ENCODE assay signal across 8 mouse cellular contexts in genomic region chr3:68676831-68677303, GRCm38 (mm10). TPM values are rescaled to one million over a fixed set of nuclear protein-coding genes. Genes with fewer than 3 reads are reported as not detected.
DNase-seq lines count a peak whose midpoint lies in the region; ATAC-seq and TF ChIP-seq lines count a peak whose summit lies in the region.

No protein-coding gene starts in this region.

- H3K27ac ChIP-seq in embryonic fibroblast, embryonic 13.5 days (ENCODE audit: insufficient read depth, low read length) = peak overlapping the region; percentile 58
- H3K27ac ChIP-seq in stomach, embryonic 16.5 days (ENCODE audit: low read length) = peak overlapping the region; percentile 72; the same call in 1 of the 2 replicates

- intact Hi-C loops in heart, postnatal 14 days (cut with DNase I) = no loop called here
- intact Hi-C loops in left cerebral cortex, postnatal 25 days (cut with DNase I) = loop anchor here (2.0 to 5.0 kb wide), 3 partner anchors 26 to 1035 kb away; no protein-coding TSS in a partner anchor

- TF ChIP-seq POLR2A in embryonic fibroblast, embryonic 13.5 days (IDR thresholded peaks at IDR 0.05; ENCODE audit: low read depth, low read length) = no peak

- H3K4me1 ChIP-seq in E14TG2a.4 (replicated peaks; ENCODE audit: low read depth, low read length) = peaks cover 12% of the 10 kb centered on the region; the same call in 1 of the 2 replicates
- H3K4me1 ChIP-seq in embryonic fibroblast, embryonic 13.5 days (ENCODE audit: control insufficient read depth, insufficient read depth, low read length) = peaks cover 2% of the 10 kb centered on the region; the same call in 1 of the 2 replicates
- H3K4me1 ChIP-seq in stomach, embryonic 16.5 days (ENCODE audit: control insufficient read depth, insufficient read depth, low read length) = peaks cover 11% of the 10 kb centered on the region

- H3K36me3 ChIP-seq in E14TG2a.4 (ENCODE audit: insufficient read depth, low read length) = no peaks in the 10 kb centered on the region
- H3K36me3 ChIP-seq in stomach, embryonic 16.5 days (ENCODE audit: control insufficient read depth, insufficient read depth, low read length) = no peaks in the 10 kb centered on the region

- H3K4me3 ChIP-seq in E14TG2a.4 (replicated peaks; ENCODE audit: low read length) = peak overlapping the region; percentile 66
- 0 out of 2 replicates have a peak overlapping the region, but pooled peaks have one; percentile 1 for H3K4me3 ChIP-seq in embryonic fibroblast, embryonic 13.5 days (ENCODE audit: insufficient read depth, low read length)
- H3K4me3 ChIP-seq in stomach, embryonic 16.5 days (replicated peaks; ENCODE audit: low read length) = peak overlapping the region; percentile 36

- 8% methylated on average over 17 of the region's 17 CpGs for WGBS in stomach, embryonic 16.5 days

- peak; percentile 96 for ATAC-seq in megakaryocyte-erythroid progenitor cell, adult 5-6 weeks (replicated peaks; ENCODE audit: low FRiP score, low TSS enrichment, poor library complexity, severe bottlenecking)
- peak; percentile 91 for ATAC-seq in stomach, embryonic 16.5 days (ENCODE audit: insufficient read depth, low FRiP score)

- peak overlapping the region; percentile 62 for H3K4me2 ChIP-seq in stomach, embryonic 16.5 days (ENCODE audit: low read depth, low read length)

- TF ChIP-seq CTCF in E14TG2a.4 (conservative IDR thresholded peaks at IDR 0.05; ENCODE audit: low read length) = no peak
- TF ChIP-seq CTCF in embryonic fibroblast, embryonic 13.5 days (IDR thresholded peaks at IDR 0.05; ENCODE audit: borderline replicate concordance, insufficient read depth, low read length) = no peak

- DNase-seq in B cell, adult 2 months = peak; percentile 70 to 72
- DNase-seq in heart, postnatal 14 days = peak; percentile 24 to 49
- peak; percentile 69 to 97 for DNase-seq in left cerebral cortex, postnatal 25 days (ENCODE audit: low spot score in 2 of 2)
- DNase-seq in cerebellum, postnatal 25 days = no peak

- no peaks in the 10 kb centered on the region for H3K27me3 ChIP-seq in E14TG2a.4 (ENCODE audit: insufficient read depth, low read length)
- no peaks in the 10 kb centered on the region for H3K27me3 ChIP-seq in stomach, embryonic 16.5 days (ENCODE audit: control insufficient read depth, insufficient read depth, low read length)

- H3K9me3 ChIP-seq in E14TG2a.4 (ENCODE audit: low read length) = peaks cover 4% of the 10 kb centered on the region
- no peaks in the 10 kb centered on the region for H3K9me3 ChIP-seq in stomach, embryonic 16.5 days (replicated peaks; ENCODE audit: control insufficient read depth, low read length)

- H3K9ac ChIP-seq in stomach, embryonic 16.5 days (ENCODE audit: low read length) = peak overlapping the region; percentile 52

RNA-seq across cellular contexts. Expression of gene Il12a, which starts 13.6 kb away (rescaled TPM):
- not detected in 2 replicates for polyA plus RNA-seq in embryonic fibroblast, embryonic 13.5 days (2011; ENCODE audit: insufficient read length, low read depth, missing spikeins)
- total RNA-seq in heart, postnatal 14 days (2021) = under 1 TPM; 0.27 to 0.60 TPM
- total RNA-seq in left cerebral cortex, postnatal 25 days (2021) = 1 to 10 TPM; 1.9 to 4.8 TPM
- 3.8 and 5.4 TPM in 2 replicates for total RNA-seq in megakaryocyte-erythroid progenitor cell, adult 5-6 weeks (2014; fragmentation: Nextera tagmentation)
- total RNA-seq in megakaryocyte-erythroid progenitor cell, adult 5-6 weeks (2017) = 2.5 and 10.7 TPM in 2 replicates
- polyA plus RNA-seq in stomach, embryonic 16.5 days (2015; fragmentation: Nextera tagmentation; extraction: Ambion mirVana) = 0.27 TPM in 1 of 2 replicates, not detected in the other

Comparison
In these comparisons a context has a peak if more than half of its experiments do, and no peak if none do; other contexts are left out.
1. DNase-seq: peak in B cell, adult 2 months (2 of 2), heart, postnatal 14 days (2 of 2) and left cerebral cortex, postnatal 25 days (2 of 2); none in cerebellum, postnatal 25 days (0 of 2).
2. H3K4me3 ChIP-seq: peak in every context shown above with its lines; median percentile 66 in E14TG2a.4; 36 in stomach, embryonic 16.5 days; 1 in embryonic fibroblast, embryonic 13.5 days.